Mouse (Mus musculus) thymus, adult 18-20 months (tissue): ENCODE results near the gene Luzp2.
"Not testable (repeated sequence)": the region's sequence is repeated elsewhere in the genome, so short reads cannot be mapped to it uniquely, and the experiment has no call there.

Experiments used
- DNase-seq, 2 experiments: peaks; one replicate each; pipeline ENCODE4 v3.0.0; 2022; ENCODE audit warnings: mixed read lengths in 2 of 2

The Luzp2 gene

DNA sequence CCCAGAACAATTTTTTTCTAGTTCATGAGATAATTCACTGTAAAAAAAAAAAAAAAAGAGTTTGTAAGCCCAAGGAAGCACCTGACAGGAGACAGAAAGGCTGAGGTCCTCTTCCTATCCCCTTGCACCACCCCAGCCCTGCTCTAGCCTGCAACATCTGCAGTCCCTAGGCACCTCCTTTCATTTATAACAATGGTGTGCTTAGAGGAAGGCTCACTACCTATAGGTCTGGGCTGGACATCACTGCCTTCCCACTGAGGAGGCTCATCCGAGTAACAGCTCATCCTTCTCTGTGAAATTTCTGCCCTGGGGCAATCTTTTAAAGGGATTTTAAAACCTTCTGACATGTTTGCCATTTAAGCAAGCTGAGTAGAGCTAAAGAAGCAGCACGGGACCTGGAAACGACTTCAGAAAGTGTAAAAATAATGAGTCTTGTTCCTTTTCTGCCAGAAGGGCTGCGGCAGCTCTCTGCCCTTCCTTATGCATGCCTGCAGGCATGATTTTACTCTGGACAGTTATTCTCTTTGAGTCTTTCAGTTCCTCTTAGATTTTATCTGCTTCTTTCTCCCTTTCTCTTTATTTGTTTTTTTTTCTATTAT is 174.0 kb downstream of the Luzp2 start:
- no peak for DNase-seq

DNA sequence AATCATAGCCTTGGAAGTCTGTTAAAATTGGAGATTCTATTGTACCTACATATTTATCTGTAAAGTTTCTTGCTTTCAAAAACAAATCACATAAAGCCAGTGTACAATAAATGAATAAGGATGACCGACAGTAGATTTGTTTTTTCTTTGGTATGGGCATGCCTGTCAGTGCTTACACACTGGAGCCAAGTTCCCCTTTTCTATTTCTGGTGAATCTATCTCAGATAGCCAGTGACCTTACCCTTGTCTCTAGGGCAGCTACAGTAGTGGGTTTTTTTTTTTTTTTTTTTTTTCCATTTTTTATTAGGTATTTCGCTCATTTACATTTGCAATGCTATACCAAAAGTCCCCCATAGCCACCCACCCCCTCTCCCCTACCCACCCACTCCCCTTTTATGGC is 298.6 kb downstream of the Luzp2 start:
- DNase-seq = not testable (repeated sequence)

DNA sequence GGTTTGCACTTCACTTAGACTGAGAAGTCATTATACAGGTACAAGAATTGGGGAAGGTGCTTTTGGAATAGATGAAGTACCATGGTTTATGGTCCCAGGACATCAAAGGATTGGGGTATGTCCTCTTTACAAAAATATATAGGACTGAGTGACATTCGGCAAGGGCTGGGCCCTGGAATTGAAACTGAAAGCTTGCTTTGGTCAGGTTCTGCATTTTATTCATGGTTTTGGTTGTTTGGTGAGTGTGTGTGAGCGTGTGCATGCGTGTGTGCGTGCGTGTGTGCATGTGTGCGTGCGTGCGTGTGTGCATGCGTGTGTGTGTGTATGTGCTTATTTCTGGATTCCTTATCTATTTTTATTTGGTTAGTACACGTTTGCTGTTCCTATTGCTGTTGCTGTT is 353.6 kb downstream of the Luzp2 start:
- DNase-seq = no peak

DNA sequence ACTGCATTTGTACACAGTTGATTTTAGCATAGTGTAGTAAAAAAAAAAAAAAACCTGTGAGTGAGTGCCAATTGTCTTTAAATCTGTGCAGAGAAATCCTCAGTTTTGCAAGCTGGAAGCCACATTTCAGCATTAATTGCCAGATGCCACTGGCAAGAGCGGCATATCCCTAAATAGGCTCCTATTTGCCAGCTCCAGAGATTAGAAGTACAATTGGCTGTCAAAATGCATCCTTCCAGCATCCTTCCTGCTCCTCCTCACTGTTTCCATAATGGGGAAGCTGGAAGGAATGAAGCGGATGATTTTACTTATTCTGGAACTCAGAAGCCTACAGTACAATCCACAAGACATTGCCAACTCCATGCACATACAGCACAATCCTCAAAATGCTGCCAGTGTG is 354.2 kb downstream of the Luzp2 start:
- no peak for DNase-seq

DNA sequence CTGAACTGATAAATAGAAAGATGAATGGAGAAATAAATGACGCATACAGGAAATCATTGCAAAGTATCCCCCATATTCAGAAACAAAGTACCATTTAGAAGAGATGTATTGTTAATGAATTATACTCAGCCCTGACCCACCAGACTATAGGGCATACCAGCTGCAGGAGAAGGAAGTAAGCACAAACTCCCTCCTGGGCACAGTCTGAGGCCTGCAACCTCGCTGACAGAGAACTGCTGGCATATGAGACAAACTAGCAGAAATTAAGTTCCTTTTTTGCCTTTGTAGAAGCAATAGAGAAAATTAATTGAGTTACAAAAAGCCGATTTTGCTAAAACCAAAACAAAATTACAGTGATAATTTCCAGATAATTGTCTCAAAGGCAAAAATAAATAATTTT is 355.4 kb downstream of the Luzp2 start:
- DNase-seq = no peak

DNA sequence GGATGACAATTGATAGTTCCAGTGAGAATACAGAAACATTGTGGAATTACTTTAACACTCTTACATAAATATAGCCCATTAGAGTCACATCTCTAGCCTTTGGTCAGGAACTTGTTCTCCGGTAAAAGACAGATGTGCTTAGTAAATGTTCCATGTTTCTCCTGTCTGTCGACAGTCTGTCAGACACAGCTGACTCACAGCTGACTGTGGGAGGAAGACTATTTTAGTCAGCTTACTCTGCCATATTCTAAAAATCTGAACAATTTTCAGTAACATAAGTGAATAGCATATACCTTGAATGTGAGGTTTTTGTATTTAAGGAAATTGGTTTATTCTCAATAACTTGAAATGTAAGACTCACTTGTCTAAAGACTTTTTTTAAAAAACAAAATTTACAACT is 363.5 kb downstream of the Luzp2 start:
- DNase-seq = no peak

DNA sequence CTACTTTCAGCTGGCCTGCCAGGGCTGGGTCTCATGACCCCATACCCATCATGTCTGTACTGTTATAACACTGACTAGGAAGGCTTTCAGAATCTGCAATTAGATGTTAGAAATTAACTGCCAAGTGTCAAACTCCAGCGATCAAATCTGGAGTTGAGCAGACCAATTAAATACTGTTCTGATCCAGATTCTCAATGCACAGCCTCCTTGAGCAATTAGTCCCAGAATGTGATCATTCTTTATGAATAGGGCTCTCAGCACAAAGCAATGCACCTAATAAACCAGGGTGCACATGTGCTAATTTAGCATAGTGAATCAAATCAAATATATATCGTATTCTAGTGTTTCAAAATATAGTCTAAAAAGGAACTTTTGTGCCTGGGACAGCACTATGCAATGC is 387.7 kb downstream of the Luzp2 start:
- no peak for DNase-seq

DNA sequence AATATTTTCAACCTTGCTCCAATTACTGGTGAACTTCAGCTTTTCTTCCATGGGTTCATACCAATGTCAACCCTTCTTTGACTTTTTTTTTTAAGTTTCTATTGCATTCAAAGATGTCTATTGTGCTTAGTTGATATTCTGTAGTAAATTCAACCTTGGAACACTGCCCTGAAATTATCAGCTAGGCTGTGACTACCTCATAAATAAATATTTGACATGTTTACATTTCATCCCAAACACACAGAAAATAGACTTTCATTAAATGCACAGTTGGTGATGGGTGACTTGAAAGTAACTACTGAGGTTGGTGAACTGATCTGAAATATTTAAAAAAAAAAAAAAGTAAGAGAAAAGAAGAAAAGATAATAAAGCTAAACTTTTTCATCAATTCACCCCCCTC is 394.1 kb downstream of the Luzp2 start:
- no peak for DNase-seq
